Mouse (Mus musculus): ENCODE results near the gene Mylk. TPM values are rescaled to one million over a fixed set of nuclear protein-coding genes. Genes with fewer than 3 reads are reported as not detected.

The Mylk gene
- total RNA-seq, 2 experiments from 2014 or later: 13.6 to 14.8 TPM

DNA sequence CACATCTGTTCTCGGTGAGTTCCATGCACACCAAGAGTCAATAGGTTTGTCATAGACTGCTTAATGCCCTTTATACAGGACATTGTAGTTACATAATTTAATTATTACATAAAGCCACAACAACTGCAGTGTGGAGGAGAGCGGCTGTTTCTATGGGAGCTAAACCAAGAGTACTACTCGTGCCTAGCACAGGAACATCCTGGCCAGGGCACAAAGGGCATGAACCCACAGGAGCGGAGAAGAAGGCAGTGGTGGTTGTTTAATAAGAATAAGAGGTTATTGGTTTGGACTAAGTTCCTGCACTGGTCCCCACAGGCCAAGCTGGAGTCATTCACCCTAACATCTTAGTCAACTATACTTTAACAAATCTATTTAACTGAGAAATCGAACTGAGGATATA is 261.2 kb downstream of the Mylk start:
- no peak for DNase-seq (ENCODE audit: extremely low spot score in 1 of 2, low spot score in 1 of 2)

DNA sequence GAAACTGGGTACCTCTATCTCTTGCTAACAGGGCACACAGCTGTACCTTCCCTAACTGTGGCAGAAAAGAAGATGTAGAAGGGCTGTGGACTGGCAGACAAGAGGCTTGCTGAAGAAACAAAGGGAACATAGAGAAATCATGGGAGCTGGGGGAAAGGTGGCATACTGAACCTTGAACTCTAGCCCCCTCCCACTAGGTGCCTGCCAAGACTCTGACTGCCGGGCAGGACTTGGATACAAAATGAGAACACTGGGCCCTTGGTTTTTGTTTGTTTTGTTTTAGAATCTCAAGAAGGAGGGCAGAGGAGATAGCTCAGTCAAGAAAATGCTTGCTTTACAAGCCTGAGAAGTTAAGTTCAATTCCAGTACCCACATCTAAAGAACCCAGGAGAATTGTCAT is 262.4 kb downstream of the Mylk start:
- DNase-seq (ENCODE audit: extremely low spot score in 1 of 2, low spot score in 1 of 2): no peak

DNA sequence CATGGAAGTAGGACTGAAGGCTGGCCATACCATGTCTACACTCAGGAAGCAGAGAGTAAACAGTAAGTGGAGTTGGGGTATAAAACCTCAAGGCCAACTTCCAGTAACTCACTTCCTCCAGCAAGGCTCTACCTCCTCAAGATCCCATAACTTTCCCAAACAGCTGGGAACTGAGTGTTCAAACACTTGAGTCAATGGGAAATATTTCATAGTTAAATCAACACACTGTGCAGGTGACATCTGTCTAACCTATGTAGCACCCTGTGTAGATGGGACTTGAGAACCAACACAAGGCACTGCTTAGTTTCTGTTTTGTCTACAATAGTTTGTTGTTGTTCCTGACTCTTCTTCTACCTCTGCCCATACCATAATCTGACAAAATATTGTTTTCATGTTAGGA is 263.4 kb downstream of the Mylk start:
- DNase-seq (ENCODE audit: extremely low spot score in 1 of 2, low spot score in 1 of 2): no peak

DNA sequence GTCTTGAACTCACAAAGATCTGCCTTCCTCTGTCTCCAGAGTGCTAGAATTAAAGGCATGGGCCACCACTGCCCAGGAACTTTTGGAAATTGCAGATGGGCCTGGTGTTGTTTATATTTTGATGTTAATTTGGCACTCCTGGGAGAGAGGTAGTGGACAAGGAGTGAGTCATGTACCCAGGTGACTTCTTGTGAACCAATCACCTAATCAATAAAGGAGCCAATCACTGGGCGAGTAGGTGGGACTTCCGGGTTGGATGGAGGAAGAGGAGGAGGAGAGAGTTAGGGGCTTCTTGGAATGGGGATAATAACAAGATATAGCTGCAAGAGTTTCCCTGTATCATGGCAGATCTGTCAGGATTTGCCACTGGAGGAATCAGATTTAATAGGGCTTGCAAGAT is 268.5 kb downstream of the Mylk start:
- DNase-seq (ENCODE audit: extremely low spot score in 1 of 2, low spot score in 1 of 2): no peak

DNA sequence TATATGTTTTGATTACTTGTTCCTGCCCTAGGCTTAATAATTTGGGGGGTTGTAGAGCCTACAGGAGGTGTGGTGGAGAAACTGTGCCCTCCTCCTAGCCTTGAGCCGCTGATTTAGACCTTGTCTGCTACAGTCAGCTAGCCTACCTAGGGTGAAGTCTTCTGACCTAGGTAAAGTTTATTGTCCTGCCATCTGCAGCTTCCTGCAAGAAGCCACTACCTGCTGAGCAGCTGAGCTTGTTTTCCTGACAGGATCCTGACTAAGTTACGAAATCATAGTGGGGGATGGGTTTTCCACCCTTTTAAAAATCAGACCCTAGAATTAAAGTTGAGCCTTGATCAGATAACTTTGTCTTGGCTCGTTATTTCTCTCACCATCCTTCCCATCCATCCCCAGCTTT is 271.5 kb downstream of the Mylk start:
- DNase-seq (ENCODE audit: extremely low spot score in 1 of 2, low spot score in 1 of 2): no peak

DNA sequence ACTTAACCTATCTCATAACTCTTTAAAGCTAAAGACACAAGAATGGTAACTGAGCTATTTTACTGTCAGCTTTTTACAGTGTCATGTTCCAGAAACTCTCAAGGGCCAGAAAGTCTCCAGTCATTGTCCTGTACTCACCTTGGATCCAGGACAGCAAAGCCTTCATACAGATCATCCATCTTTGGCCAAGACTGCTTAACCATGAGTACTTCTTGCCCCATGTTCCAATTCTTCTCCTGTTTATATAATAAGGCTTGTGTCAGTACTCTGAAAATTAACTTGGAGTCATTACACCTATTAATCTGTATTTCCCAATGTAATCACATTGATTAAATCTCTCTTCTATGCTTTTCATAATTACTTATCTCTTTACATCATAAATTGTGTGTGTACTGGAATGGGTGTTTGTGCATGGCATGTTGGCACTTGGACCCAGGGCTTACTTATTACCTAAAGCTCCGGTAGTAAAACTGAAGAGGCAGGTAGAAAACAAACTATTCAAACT is 273.5 kb downstream of the Mylk start:
- DNase-seq (ENCODE audit: extremely low spot score in 1 of 2, low spot score in 1 of 2): no peak

DNA sequence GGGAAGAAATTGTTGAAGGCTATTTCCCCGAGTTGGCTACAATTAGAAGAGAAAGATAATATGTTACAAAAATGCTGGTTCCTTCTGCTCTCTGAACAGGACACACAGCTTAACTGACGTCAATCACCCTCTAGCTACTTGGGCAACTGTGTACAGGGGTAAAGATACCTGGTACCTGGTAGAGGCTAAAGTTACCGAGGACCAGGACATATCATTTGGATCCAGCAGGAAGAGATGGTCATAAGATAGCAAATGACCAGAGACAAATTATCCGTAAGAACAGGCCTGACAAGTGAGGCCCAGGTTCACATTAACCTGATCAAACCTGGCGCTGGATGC is 276.9 kb downstream of the Mylk start:
- no peak for DNase-seq (ENCODE audit: extremely low spot score in 1 of 2, low spot score in 1 of 2)

DNA sequence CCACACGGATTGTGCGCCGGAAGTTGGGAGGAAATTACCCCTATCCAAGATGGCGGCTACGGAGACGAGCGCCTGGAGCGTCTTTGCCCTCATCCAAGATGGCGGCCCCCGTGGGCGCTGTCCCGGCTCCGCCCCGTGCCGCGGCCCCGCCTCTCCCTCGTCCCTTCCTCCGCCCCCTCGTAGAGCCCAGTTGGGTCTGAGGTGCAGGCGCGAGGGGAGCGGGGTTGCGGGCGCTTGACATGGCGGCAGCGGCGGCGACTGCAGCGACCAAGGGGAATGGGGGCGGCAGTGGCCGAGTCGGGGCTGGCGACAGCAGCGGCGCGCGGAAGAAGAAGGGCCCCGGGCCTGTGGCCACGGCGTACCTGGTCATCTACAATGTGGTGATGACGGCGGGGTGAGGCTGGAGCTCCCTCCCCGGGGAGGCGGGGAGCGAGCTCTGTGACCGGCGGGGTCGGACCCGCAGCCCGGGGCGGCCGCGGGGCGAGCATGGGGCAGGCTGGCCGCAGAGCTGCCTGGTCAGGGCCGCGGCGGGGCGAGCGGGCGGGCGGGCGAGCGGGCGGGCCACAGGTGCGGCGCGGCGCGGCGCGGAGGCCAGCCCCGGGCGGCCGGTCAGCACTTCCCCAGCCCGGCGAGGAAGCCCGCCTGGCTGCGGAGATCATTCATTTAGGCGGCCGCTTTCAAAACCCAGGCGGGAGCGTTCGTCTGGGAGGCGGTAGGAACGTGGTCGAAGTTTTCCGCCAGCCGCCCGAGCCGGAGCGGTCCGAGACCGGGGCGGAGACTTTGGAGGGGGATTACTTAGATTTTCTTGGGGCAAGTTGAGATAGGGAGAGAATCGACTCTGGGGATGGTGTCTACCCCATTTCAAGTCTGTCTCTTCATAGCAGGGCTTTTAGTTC is 277.5 kb downstream of the Mylk start, which contains the start of gene Hacd2:
Gene Hacd2 (plus strand): TSS at position 187 of the 896 bp plus-strand sequence.
- DNase-seq (ENCODE audit: extremely low spot score in 1 of 2, low spot score in 1 of 2): peak; percentile 86 to 93

DNA sequence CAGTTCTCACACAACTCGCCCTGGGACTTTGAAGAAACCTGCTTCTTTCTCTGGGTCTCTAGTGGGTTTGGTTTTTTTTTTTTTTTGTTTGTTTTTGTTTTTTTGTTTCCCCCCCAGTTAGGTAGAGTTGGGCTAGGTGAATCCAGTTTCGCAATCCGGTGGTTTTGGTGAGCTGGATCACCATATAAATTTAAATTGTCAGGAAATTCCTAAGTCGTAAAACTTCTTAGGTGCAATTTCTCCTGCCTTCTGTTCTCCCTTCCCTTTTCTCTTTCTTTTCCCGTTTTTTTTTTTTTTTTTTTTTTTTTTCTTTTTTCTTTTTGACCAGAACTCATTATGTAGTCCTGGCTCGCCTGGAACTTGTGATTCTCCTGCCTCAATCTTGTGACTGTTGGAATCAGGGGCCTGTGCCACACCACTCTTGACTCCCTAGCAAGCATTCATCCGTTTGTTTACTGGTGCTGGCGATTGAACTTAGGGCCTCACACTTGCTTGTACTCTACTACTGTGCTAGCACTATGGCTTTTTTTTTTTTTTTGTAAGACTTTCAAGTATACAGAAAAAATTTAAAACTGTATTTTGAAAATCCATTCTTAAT is 278.2 kb downstream of the Mylk start:
- no peak for DNase-seq (ENCODE audit: extremely low spot score in 1 of 2, low spot score in 1 of 2)

DNA sequence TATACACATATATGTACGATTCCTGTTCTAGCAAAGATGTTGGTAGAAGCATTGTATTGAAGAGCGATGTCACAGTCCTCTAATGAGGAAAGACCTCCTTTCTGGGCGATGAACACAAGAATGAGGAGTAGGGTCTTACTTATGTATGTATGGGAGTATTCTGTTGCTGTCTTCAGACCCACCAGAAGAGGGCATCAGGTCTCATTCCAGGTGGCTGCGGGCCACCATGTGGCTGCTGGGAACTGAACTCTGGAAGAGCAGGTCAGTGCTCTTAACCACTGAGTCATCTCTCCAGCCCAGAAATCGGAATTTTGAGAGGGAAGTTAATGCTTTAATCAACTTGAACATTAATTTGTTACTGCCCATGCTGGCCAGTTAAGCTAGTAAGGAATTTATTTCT is 279.3 kb downstream of the Mylk start:
- DNase-seq (ENCODE audit: extremely low spot score in 1 of 2, low spot score in 1 of 2): no peak

DNA sequence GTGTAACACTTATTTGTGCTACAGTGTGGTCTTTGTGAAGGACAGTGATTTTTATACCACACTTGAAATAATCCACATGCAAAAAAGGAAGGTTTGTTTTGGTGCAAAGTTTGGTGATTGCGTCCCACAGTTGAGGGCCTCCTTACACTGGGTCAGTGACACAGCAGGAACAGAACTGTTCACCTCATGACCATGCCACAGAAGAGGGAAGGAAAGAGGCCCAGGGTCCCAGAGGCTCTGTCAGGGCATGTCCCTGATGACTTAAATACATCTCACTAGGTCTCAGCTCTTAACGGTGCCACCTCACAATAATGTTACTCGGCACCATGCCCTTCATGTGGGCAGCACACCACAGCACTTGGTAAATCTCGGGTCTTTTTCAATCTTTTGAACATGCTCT is 280.3 kb downstream of the Mylk start:
- no peak for DNase-seq (ENCODE audit: extremely low spot score in 1 of 2, low spot score in 1 of 2)

DNA sequence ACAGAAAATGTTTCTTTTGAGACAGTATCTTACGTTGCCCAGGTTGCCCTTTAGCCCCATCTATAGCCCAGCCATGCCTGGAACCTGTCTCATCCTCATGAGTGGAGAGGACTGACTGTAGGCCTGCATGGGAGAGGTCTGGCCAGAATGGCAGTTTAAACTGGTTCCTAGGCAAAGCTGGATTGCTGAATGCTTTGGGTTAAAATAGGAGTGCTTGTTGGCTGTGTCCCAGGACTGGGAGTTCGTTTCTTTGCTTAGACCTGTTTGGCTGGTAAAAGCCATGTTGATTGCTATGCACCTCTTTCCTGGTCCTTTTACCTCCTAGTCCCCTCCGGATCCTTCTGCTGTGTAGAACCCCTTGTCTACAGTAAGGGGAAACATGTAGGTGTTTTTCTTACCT is 288.2 kb downstream of the Mylk start:
- DNase-seq (ENCODE audit: extremely low spot score in 1 of 2, low spot score in 1 of 2): no peak

DNA sequence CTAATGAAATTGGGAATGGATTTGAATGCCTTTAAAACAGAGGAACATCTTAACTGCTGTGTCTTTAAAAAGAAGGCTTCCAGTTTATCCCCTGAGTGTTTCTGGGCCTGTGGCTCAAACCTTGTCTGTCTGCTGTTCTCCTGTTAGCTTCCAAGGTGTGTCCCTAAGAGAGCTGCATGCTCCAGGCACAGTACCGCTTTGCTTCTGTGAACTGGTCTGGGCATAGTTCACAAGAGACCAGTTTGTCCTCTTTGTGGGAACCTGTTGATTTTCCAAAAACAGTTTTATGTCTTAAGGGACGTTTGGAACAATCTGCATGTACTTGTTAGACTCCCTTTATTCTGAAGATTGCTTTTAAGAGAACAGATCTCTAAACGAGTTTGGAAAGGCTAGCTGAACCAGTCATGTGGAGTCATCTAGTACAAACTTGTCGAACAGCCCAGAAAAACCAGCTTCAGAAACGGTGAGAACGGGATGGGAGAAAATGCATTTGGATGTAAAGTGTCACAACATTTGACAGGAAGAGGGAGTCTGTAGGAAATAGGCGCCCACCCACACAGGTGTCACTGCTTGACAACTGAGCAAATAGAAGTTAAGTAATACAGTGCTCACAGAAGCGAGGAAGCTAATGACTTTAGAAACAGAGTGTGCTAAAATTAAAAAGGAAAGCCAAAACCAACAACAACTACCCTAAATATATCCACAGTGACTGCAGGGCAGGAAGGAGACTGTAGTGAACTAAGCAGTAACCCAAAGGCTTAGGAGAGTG is 289.0 kb downstream of the Mylk start:
- DNase-seq (ENCODE audit: extremely low spot score in 1 of 2, low spot score in 1 of 2): no peak

DNA sequence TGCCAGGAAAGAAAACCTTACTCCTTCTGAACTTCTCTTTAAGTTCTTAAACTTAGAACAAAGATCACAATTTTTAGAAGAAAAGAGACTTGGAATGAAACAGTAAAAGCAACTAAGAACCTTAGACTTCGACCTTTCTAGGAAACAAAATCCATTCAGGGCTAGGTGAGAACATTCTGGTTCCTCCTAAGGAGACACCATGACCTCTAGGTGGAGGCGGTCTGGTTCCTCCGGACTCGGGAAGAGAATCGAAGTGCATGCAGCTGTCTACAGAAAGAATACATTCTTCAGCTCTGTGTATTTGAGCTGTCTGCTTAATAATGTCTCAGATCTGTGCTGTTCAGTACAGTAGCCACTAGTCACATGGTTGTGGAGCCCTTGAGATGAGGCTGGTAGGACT is 290.0 kb downstream of the Mylk start:
- no peak for DNase-seq (ENCODE audit: extremely low spot score in 1 of 2, low spot score in 1 of 2)

DNA sequence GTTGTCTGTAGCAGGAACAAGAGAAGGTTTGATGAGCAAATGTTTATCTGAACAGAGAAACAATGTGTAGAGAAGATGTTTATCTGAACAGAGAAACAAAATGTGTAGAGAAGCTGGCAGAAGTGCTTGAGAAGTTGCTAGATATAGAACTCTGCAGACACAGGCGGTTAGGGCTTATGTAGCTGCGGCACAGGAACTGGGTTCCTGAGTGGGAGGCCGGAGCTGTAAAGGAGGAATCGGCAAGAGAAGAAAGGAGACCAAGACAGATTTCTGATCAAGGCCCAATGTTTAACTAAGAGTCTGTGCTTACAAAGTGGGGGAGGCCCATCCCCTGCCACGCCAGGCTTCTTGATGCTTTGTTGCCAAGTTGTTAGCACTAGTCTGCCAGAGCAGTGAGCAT is 291.7 kb downstream of the Mylk start:
- no peak for DNase-seq (ENCODE audit: extremely low spot score in 1 of 2, low spot score in 1 of 2)

DNA sequence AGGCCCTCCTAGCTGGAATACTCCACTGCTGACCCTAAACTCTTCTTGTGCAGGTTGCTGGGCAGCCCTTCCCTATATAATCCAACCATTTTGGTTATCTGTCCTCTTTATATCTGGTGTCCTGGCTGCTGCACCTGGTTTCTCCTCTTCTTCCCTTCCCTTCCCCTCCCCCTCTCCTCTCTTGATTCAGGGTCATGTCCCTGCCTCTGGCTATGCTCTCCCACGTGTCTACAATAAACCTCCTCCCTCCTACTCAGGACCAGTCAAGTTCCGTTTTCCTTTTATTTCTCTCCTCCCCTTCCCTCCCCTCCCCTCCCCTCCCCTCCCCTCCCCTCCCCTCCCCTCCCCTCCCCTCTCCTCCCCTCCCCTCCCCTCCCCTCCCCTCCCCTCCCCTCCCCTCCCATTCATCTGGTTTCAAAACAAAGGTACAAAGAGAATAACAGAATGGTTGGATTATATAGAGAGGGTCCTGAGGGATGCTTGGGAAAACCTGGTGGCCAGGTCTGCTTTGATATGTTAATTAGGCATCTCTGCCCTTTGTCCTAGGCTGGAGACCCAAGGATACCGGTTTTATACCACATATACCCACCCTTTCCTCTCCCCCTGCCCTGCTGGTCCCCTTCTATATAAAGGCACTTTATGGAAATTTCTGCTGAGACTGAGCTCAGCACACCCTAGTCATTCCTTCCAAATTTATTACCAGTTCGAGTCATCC is 293.5 kb downstream of the Mylk start:
- DNase-seq (ENCODE audit: extremely low spot score in 1 of 2, low spot score in 1 of 2): no peak

DNA sequence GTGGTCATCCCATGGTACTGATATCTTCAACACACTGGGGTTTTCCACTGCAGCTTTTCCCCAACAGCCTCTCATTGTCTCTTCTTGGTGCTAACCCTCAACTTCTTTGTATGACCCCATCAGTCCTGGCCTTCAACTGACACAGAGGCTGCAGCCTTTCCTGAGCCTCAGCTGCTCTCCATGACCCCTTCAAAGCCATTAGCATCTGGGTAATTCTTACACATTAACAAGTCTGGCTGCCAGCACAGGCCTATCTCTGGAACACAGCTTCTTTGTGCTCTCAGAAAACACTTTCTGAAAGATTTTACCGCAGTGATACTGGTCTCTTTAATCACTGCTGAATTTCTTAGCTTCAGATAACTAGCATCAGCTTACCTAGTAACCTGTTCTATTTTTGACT is 295.1 kb downstream of the Mylk start:
- no peak for DNase-seq (ENCODE audit: extremely low spot score in 1 of 2, low spot score in 1 of 2)

DNA sequence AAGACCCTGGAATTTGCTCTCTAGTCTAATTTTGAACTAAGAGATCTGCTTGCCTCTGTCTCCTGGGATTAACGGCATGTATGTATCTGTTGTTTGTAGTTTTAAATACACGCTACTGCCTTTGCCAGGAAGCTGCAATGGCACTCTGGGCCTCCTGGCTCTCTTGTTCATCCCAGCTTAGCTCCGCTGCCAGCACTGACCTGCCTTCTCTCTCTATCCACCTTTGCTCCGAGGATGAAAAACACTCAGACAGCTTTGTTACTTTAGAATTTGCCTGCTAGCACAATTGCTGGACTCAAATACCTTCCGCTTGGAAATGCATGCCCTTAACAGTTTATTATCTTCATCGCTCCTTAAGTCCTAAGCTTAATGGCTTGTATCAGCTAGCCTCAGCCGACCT is 296.0 kb downstream of the Mylk start:
- no peak for DNase-seq (ENCODE audit: extremely low spot score in 1 of 2, low spot score in 1 of 2)

DNA sequence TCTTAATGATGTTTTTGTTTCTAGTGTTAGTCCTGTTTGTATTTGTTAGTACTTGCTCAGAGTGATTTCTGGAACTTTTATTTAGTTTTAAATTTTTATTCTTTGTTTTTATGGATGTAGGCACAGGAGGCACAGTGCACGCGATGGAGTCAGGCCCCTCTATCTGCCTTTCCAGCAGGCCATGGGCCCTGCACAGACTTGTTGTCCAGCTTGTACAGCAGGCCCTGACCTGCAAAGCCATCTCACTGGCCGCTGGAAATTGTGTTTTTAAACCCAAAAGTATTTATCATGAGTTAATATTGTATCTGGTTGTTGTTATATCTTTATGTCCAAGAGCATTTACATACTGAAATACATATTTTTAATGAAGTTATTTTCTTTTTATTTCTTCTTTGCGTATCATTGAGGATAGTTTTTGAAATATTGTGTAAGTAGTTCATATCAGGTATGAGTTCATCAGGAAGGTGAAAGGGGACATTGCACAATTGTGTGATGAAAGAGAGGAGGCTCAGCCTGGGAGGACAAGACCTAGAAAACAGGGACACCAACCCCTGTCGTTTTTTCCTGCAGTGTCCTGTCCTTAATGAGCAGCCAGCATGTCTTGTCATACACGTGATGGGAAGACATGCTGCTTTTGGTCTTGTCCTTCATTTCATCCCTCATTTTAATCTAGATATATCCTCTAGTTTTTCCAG is 301.2 kb downstream of the Mylk start:
- DNase-seq (ENCODE audit: extremely low spot score in 1 of 2, low spot score in 1 of 2): no peak
